Mouse (Mus musculus) forebrain, embryonic 12.5 days (tissue): Measurements from ENCODE around the gene Gigyf1. TPM values are rescaled to one million over a fixed set of nuclear protein-coding genes. Genes with fewer than 3 reads are reported as not detected.

ENCODE experiments used
- ATAC-seq: fragments of 200-750 bp; cut with Nextera tagmentation; 2 replicates; pipeline ENCODE4 v1.8.0; 2017; ENCODE audit warnings: moderate TSS enrichment; ENCODE audit not compliant: low FRiP score
- H3K27ac ChIP-seq: fragments of 300-500 bp; sonication (generic); 2 replicates; pipeline ENCODE4 v1.5.1; 2016; ENCODE audit warnings: mild to moderate bottlenecking
- H3K27me3 ChIP-seq: fragments of 300-500 bp; sonication (generic); 2 replicates; pipeline ENCODE4 v1.6.1; 2016; ENCODE audit warnings: mild to moderate bottlenecking
- H3K36me3 ChIP-seq: fragments of 300-500 bp; sonication (generic); replicated peaks from 2 replicates; pipeline ENCODE4 v1.6.1; 2016; ENCODE audit warnings: mild to moderate bottlenecking
- H3K4me1 ChIP-seq: fragments of 300-500 bp; sonication (generic); 2 replicates; pipeline ENCODE4 v1.6.1; 2016
- H3K4me2 ChIP-seq: fragments of 300-500 bp; sonication (generic); 2 replicates; pipeline ENCODE4 v1.6.1; 2016; ENCODE audit warnings: mild to moderate bottlenecking, moderate library complexity
- H3K4me3 ChIP-seq: fragments of 300-500 bp; sonication (generic); replicated peaks from 2 replicates; pipeline ENCODE4 v1.5.1; 2016; ENCODE audit warnings: mild to moderate bottlenecking
- H3K9ac ChIP-seq: fragments of 300-500 bp; sonication (generic); 2 replicates; pipeline ENCODE4 v1.6.1; 2016; ENCODE audit warnings: mild to moderate bottlenecking
- H3K9me3 ChIP-seq: fragments of 300-500 bp; sonication (generic); 2 replicates; pipeline ENCODE4 v1.6.1; 2016
- WGBS: fragments of 180-500 bp; shearing (Covaris S2); methylation state at CpG from one replicate; pipeline ENCODE4 v1.1.7; 2016; 5-methylcytosine and 5-hydroxymethylcytosine counted together
- polyA plus RNA-seq: library from polyadenylated mRNA; unstranded; fragments of >200 nt; fragmentation: Nextera tagmentation; extraction: Ambion mirVana; gene quantifications from 2 replicates; pipeline ENCODE4 v1.2.1, GENCODE M21; 2016

Gigyf1 gene
- polyA plus RNA-seq, 1 experiment from 2014 or later, result 18.7 TPM

DNA sequence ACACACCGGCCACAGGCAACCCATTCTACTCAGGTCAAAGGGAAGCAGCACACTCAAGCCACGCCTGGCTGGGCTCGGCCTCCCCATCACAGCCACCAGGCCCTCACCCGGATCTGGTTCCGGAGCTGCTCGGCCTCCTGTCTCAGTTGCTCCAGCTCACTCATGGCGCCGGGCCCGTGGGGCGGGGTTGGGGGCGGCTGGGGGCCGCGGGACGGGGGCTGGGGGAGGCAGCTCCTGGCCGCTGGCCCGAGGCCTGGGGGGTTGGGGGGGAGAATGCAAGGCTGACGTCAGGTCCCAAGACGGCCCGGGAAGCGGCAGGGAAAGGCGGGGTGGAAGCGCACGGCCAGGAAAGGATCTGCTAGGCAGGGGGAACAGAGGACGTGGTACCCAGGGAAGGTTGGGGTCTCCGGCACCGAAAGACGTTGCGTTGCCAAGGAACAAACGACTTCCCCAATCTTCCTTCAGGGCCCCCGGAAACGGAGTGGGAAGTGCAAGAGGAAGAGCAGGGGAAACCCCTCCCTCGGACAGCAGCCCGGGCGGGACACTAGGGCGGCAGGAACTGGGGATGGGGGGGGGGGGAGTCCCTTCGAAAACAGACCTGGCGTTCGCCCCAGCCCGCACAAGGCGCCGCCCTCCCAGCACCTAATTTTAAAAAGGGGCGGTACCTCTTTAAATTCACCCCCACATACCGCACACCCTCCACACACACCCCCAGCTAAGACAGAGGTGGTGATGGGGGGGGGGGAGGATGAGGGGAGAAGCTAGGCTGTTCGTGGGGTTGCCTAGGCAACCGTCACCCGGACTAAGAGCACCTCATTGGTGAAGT is 12.5 kb downstream of the Gigyf1 start:
- peak overlapping the region; percentile 71 for H3K4me3 ChIP-seq
- H3K27me3 ChIP-seq, result no peaks in the 10 kb centered on the region
- under 1% methylated on average over 42 of the region's 46 CpGs for WGBS
- peak overlapping the region; percentile 97 for H3K27ac ChIP-seq
- H3K9ac ChIP-seq, result peak overlapping the region; percentile 92
- peaks cover 41% of the 10 kb centered on the region for H3K4me1 ChIP-seq
- H3K4me2 ChIP-seq, result peak overlapping the region; percentile 96
- peaks cover 42% of the 10 kb centered on the region for H3K36me3 ChIP-seq
- no peaks in the 10 kb centered on the region for H3K9me3 ChIP-seq
- peak; percentile 65 for ATAC-seq

DNA sequence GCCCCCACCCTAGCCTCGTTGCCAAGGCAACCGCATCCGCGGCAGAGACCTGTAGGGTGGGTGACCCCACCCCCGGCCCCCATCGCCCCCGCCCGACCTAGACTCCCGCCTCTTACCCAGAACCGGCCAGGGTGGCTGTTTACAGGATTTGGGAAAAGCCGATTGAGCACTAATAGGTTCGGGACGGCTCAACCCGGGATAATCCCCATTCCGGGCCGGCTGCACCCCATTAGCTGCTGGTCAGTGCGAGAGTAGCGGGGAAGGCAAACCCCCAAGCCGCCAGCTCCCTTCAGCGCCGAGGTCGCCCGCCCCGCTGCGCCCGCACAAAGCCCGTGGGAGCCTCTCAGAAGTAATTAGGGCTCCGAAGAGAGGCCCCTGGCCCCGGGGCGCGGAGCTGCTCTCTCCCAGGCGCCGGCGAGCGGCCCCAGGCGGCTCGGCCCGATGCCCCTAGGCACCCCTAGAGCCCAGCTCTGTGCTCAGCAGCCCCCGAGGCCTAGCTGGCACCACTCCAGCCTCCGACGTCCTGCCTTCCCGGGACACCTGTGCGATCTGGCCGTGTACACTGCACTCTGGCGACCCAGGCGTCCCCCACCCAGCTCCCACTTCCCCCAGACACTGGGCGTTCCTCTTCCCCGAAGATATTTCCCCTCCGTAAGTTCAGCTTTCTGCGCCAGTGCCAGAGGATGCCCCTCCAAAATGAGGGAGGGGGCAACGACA is 13.2 kb downstream of the Gigyf1 start:
- peak; percentile 18 for ATAC-seq
- Histone ChIP-seq H3K4me1 (peaks cover 35% of the 10 kb centered on the region), H3K9ac (peak overlapping the region; percentile 92), H3K4me2 (peak overlapping the region; percentile 96), H3K9me3 (no peaks in the 10 kb centered on the region), H3K4me3 (peak overlapping the region; percentile 71), H3K27ac (peak overlapping the region; percentile 97), H3K27me3 (no peaks in the 10 kb centered on the region; the same call in 1 of the 2 replicates), H3K36me3 (peaks cover 35% of the 10 kb centered on the region)
- under 1% methylated on average over 46 of the region's 51 CpGs for WGBS

DNA sequence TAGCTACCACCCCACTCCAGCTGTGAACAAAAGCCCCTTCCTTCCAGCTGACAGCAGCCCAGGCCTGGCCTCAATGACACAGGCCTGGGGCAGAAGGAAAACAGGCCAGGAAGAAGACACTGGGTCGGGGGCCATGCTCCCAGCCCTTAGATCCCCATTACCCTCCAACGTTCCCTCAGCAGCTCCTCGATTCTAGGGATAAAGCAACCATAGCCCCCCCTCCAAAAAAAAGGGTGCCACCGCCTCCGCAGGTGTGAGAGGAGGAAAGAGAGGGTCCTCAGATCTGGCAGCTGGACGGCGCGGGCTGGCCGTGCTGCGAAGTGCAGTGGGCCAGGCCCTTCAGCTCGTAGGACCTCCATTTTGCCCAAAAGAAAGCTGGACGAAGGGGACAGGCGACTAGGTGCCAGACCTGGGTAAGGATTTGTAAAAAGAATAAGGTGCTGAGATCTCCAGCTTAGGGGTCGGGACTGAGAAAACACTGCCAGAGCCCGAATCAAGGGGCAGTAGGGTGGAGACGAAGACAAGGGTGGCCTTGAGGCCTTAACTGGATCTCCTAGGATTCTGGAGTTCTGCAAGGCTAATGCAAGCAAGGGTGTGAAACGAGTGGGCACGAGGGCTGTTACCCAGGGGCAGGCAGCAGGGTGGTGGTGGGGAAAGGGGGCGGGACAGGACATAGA is 13.9 kb downstream of the Gigyf1 start:
- 0% methylated on average over 19 of the region's 19 CpGs for WGBS
- Histone ChIP-seq H3K9me3 (no peaks in the 10 kb centered on the region), H3K4me2 (peak overlapping the region; percentile 96), H3K9ac (peak overlapping the region; percentile 92), H3K4me1 (peaks cover 29% of the 10 kb centered on the region), H3K4me3 (peak overlapping the region; percentile 71), H3K27me3 (no peaks in the 10 kb centered on the region; the same call in 1 of the 2 replicates), H3K36me3 (peaks cover 30% of the 10 kb centered on the region), H3K27ac (peak overlapping the region; percentile 97)
- peak; percentile 2; the same call in 1 of the 2 replicates for ATAC-seq

DNA sequence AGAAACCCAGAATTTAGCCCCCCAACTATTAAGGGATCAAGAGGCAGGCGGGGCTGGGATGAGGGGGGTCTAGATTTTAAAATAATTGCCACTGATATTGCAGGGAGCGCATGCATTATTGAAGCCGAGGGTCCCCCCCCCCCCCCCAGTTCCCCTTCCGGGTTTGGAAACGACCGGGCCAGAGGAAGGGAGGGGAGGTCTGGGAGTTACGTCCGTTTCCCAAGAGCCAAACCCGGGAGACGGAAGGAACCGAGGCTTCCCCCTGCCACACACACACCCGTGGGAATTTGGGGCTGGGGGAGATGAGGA is 14.4 kb downstream of the Gigyf1 start:
- H3K4me2 ChIP-seq, result peak overlapping the region; percentile 96
- no peak for ATAC-seq

DNA sequence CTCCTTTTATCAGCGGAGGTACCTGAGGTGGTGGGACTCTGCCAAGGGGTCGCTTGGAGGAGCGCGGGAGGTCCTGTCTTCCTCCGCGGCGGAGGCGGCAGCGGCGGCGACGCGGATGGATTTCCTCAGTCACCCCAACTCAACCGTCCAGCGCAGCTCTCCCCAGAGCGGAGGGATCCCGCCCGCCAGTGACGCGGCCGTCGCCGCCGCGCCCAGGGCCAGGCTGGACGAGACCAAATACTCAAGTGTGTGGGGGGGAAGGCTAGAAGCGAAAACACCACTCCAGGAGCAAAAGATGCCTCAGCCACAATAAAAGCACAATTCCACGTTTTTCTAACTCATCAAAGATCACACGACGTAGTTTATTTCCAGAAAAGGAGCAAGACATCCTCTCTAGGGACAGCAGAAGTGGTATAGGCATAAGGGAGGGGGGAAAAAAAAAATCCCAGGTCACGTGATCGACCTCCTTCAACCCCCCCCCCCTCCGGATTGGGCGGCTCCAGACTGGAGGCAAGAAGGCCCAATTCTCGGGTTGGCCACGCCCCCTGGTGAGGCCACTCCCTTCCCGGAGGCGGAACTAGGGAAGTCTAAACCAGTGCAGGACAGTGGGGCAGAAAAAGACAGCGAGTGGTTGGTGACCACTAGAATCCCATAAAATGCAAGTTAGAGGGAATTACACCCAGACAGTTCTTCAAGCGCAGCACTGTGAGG is 14.9 kb downstream of the Gigyf1 start, which contains the start of the genes Epo and Gnb2:
Gene Epo (minus strand): TSS at position 126 of the 711 bp plus-strand sequence.
Gene Gnb2 (minus strand): TSS at position 394 of the 711 bp plus-strand sequence.
- peak within 1 kb of the TSS; percentile 92 for H3K9ac ChIP-seq
- H3K36me3 ChIP-seq, result peaks cover 20% of the 10 kb centered on the region
- H3K4me1 ChIP-seq, result peaks cover 24% of the 10 kb centered on the region
- H3K9me3 ChIP-seq, result no peaks in the 10 kb centered on the region
- H3K4me2 ChIP-seq, result peak within 1 kb of the TSS; percentile 96
- peak within 1 kb of the TSS; percentile 97 for H3K27ac ChIP-seq
- no peaks in the 10 kb centered on the region; the same call in 1 of the 2 replicates for H3K27me3 ChIP-seq
- ATAC-seq, result peak; percentile 74
- under 1% methylated on average over 39 of the region's 40 CpGs for WGBS
- peak within 1 kb of the TSS; percentile 71 for H3K4me3 ChIP-seq

More for the DNA sequence above, 14.4 kb downstream of the Gigyf1 start:
- no peaks in the 10 kb centered on the region; the same call in 1 of the 2 replicates for H3K27me3 ChIP-seq
- H3K36me3 ChIP-seq, result peaks cover 25% of the 10 kb centered on the region
- 0% methylated on average over 12 of the region's 12 CpGs for WGBS
- H3K4me1 ChIP-seq, result peaks cover 24% of the 10 kb centered on the region
- H3K9me3 ChIP-seq, result no peaks in the 10 kb centered on the region
- peak overlapping the region; percentile 71 for H3K4me3 ChIP-seq
- H3K9ac ChIP-seq, result peak overlapping the region; percentile 92
- peak overlapping the region; percentile 97 for H3K27ac ChIP-seq

DNA sequence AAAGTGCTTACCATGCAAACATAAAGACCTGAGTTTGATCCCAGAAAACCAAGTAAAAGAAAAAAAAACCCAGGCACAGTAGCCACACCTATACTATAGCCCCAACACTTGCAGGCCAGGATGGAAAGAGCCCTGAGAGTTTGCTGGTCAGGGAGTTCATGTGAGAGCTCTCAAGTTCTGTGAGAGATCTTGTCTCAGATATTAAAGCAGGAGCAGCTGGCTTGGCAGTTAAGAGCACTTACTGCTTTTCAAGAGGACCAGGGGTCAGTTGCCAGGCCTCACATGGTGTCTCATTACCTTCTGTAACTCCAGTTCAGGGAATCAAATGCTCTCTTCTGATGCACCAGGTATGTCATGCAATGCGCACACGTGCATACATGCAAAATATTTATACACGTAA is 16.4 kb downstream of the Gigyf1 start:
- no peak for ATAC-seq
- WGBS, result 93% methylated on average over 3 of the region's 3 CpGs
- no peak overlapping the region for H3K4me3 ChIP-seq
- no peak overlapping the region for H3K27ac ChIP-seq
- peaks cover 24% of the 10 kb centered on the region for H3K4me1 ChIP-seq
- H3K9me3 ChIP-seq, result no peaks in the 10 kb centered on the region
- H3K36me3 ChIP-seq, result peaks cover 5% of the 10 kb centered on the region
- no peak overlapping the region for H3K4me2 ChIP-seq
- H3K9ac ChIP-seq, result no peak overlapping the region
- no peaks in the 10 kb centered on the region; the same call in 1 of the 2 replicates for H3K27me3 ChIP-seq

DNA sequence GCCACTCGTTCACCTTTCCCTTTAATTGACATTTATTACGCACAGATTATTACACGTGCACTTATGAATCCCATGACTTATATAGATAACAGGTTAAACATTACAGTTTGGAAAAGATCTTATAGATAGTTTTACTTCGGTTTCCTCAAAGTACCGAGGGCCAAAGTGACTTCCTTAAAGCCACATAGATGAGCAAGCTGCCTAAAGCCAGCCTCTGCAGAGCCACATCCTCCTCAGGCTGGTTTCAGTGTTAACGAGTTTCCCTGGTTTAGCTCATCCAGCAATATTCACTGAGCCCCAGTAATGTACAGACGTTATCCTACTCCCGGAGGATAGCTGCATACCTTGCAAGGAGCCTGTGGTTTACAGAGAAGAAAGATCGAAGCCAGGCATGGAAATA is 17.0 kb downstream of the Gigyf1 start:
- Histone ChIP-seq H3K9me3 (no peaks in the 10 kb centered on the region), H3K4me2 (no peak overlapping the region), H3K36me3 (no peaks in the 10 kb centered on the region), H3K27me3 (no peaks in the 10 kb centered on the region; the same call in 1 of the 2 replicates), H3K4me3 (no peak overlapping the region), H3K27ac (no peak overlapping the region), H3K9ac (no peak overlapping the region), H3K4me1 (peaks cover 18% of the 10 kb centered on the region)
- WGBS, result 83% methylated on average over 9 of the region's 9 CpGs
- no peak for ATAC-seq

DNA sequence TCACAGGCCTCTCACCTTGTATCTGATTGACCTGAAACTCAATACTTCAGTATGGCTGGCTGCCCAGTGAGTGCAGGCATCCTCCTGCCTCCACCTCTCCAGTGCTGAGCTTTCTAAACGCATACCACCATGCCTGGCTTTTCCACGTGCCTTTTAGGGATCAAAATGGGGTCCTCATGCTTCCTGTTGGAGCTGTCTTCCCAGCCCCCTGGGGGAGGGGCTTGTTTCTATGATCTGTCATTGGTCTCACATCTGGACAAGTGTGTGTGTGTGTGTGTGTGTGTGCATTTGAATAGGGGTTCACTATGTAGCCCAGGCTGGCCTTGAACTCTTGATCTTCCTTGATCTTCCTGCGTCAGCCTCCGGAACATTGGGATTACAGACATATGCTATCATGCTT is 19.1 kb downstream of the Gigyf1 start:
- Histone ChIP-seq H3K27me3 (no peaks in the 10 kb centered on the region; the same call in 1 of the 2 replicates), H3K9ac (no peak overlapping the region), H3K4me1 (peaks cover 13% of the 10 kb centered on the region), H3K4me2 (no peak overlapping the region), H3K4me3 (no peak overlapping the region), H3K36me3 (no peaks in the 10 kb centered on the region), H3K27ac (no peak overlapping the region), H3K9me3 (no peaks in the 10 kb centered on the region)
- no peak for ATAC-seq
- 57% methylated on average over 4 of the region's 4 CpGs for WGBS

DNA sequence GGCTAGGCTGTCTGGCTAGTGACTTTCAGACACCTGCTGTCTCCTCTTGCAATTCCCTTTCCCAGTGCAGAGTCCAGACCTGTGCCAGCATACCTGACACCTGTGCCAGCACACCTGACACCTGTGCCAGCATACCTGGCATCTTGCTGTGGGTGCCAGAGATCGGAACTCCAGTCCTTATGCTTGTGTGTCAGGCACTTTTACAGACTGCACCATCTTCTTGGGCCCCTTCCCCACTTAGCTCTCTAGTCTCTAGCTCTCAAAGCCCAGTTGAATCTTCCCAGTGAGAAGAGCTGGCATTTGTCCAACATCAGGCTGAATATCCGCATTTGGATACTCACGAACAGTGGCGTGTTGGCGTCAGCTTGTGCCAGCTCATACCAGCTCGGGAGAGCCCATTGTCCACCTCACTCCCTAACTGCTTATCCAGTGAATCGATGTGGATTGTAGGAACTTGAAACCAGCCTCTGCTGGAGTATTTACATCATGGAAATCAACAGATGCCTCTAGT is 21.0 kb downstream of the Gigyf1 start:
- no peak overlapping the region for H3K4me3 ChIP-seq
- no peak overlapping the region for H3K27ac ChIP-seq
- H3K4me2 ChIP-seq, result no peak overlapping the region
- no peaks in the 10 kb centered on the region for H3K36me3 ChIP-seq
- 60% methylated on average over 7 of the region's 7 CpGs for WGBS
- no peaks in the 10 kb centered on the region; the same call in 1 of the 2 replicates for H3K27me3 ChIP-seq
- no peaks in the 10 kb centered on the region for H3K9me3 ChIP-seq
- ATAC-seq, result no peak
- H3K9ac ChIP-seq, result no peak overlapping the region
- peaks cover 7% of the 10 kb centered on the region; the same call in 1 of the 2 replicates for H3K4me1 ChIP-seq

DNA sequence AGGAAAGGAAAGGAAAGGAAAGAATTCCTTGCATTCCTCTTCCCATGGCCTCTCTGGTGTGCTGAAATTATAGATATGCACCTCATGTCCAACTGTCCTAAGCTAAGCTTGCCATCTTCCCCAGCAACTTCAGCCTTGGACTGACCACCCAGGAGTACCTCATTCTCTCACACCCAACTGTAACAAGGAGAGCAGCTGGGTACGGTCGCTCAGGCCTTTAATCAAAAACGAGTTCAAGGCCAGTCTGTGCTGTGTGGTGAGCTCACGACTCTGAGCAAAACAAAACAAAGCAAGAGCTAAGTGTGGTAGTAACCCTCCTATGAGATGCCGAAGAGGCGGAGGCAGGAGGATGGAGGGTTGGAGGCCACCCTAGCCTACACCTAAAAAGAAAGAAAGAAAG is 22.6 kb downstream of the Gigyf1 start:
- ATAC-seq, result no peak
- H3K4me3 ChIP-seq, result no peak overlapping the region
- 83% methylated on average over 6 of the region's 6 CpGs for WGBS

DNA sequence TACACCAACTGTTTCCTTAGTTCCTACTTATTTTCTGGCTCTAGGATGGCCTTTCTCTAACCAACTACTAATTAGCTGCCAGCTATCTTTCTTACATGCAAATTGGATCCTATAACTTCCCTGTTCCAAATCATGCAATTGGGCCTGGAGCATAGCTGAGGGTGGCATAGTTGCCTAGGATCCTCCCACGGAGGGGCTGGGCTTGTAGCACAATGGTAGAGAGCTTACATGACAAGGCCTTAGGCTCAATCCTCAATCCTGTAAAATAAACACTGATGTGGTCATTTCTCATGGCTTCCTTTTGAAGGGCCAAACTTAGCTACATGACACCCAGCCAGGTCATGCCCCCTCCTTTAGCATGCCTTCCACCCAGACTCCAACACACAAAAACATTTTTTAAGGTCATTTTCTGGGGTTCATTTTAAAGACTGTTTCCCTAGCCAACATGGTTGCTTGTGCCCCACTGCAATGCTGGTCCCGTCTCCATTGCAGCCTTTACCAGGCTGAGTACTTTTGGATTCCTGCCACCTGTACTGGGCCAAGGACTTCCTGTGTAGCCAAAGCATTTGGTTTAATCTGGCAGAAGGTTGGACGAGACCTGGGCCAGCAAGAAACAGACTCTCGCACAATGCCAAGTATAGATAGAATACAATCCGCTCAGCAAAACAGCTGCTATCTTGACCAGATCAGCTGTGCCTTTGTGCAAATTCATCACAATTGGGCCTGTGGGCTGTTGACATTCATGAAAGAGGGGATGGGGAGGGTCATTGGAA is 23.6 kb downstream of the Gigyf1 start:
- WGBS, result 78% methylated on average over 5 of the region's 5 CpGs

More for the DNA sequence above, 22.6 kb downstream of the Gigyf1 start:
- Histone ChIP-seq H3K9ac (no peak overlapping the region), H3K9me3 (no peaks in the 10 kb centered on the region), H3K36me3 (no peaks in the 10 kb centered on the region), H3K4me1 (peaks cover 7% of the 10 kb centered on the region; the same call in 1 of the 2 replicates), H3K27ac (no peak overlapping the region), H3K4me2 (no peak overlapping the region), H3K27me3 (peaks cover 4% of the 10 kb centered on the region; the same call in 1 of the 2 replicates)

More for the DNA sequence above, 23.6 kb downstream of the Gigyf1 start:
- Histone ChIP-seq H3K27ac (no peak overlapping the region), H3K4me2 (no peak overlapping the region), H3K36me3 (no peaks in the 10 kb centered on the region), H3K9ac (no peak overlapping the region), H3K4me3 (no peak overlapping the region), H3K9me3 (no peaks in the 10 kb centered on the region), H3K27me3 (0 out of 2 replicates have a peak, but pooled peaks cover 4% of the 10 kb centered on the region), H3K4me1 (peaks cover 7% of the 10 kb centered on the region; the same call in 1 of the 2 replicates)
- no peak for ATAC-seq
